Mouse (Mus musculus): ENCODE measurements around the gene Man2a2.

The Man2a2 gene

GRCm38 (mm10) chr7:80369967-80370431 is 1.2 kb downstream of the Man2a2 start:
- no peak for DNase-seq (ENCODE audit: low spot score)

- DNase-seq (ENCODE audit: low spot score): no peak
These were observed 1.7 kb downstream of the Man2a2 start for GRCm38 (mm10) chr7:80369461-80369860.

GRCm38 (mm10) chr7:80368635-80369421 is 2.3 kb downstream of the Man2a2 start:
- no peak for DNase-seq (ENCODE audit: low spot score)

GRCm38 (mm10) chr7:80368009-80368408 is 3.2 kb downstream of the Man2a2 start:
- no peak for DNase-seq (ENCODE audit: low spot score)

GRCm38 (mm10) chr7:80367232-80367631 is 3.9 kb downstream of the Man2a2 start:
- DNase-seq (ENCODE audit: low spot score): no peak

GRCm38 (mm10) chr7:80365759-80366158 is 5.4 kb downstream of the Man2a2 start:
- no peak for DNase-seq (ENCODE audit: low spot score)

GRCm38 (mm10) chr7:80360435-80360834 is 10.7 kb downstream of the Man2a2 start:
- DNase-seq (ENCODE audit: low spot score): no peak

- no peak for DNase-seq (ENCODE audit: low spot score)
These were observed 13.1 kb downstream of the Man2a2 start for GRCm38 (mm10) chr7:80358039-80358438.

- DNase-seq (ENCODE audit: low spot score): no peak
These were observed 14.0 kb downstream of the Man2a2 start for GRCm38 (mm10) chr7:80357156-80357555.

GRCm38 (mm10) chr7:80356351-80356750 is 14.8 kb downstream of the Man2a2 start:
- no peak for DNase-seq (ENCODE audit: low spot score)

- no peak for DNase-seq (ENCODE audit: low spot score)
These were observed 18.3 kb downstream of the Man2a2 start for GRCm38 (mm10) chr7:80352920-80353319.

- no peak for DNase-seq (ENCODE audit: low spot score)
These were observed 20.4 kb downstream of the Man2a2 start for GRCm38 (mm10) chr7:80350808-80351207.

- DNase-seq (ENCODE audit: low spot score): no peak
These were observed 23.2 kb downstream of the Man2a2 start for GRCm38 (mm10) chr7:80347670-80348586.

- no peak for DNase-seq (ENCODE audit: low spot score)
These were observed 24.3 kb downstream of the Man2a2 start for GRCm38 (mm10) chr7:80346830-80347229.

- no peak for DNase-seq (ENCODE audit: low spot score)
These were observed 25.0 kb downstream of the Man2a2 start for GRCm38 (mm10) chr7:80346173-80346572.

GRCm38 (mm10) chr7:80343270-80344018 is 27.7 kb downstream of the Man2a2 start:
- DNase-seq (ENCODE audit: low spot score): no peak

GRCm38 (mm10) chr7:80342858-80343257 is 28.3 kb downstream of the Man2a2 start, which contains the start of gene Hddc3:
Gene Hddc3, plus strand, starts transcription at chr7:80343104.
- DNase-seq (ENCODE audit: low spot score): peak; percentile 94

- no peak for DNase-seq (ENCODE audit: low spot score)
These were observed 29.4 kb downstream of the Man2a2 start for GRCm38 (mm10) chr7:80341793-80342192.

- DNase-seq (ENCODE audit: low spot score): peak; percentile 82
These were observed 30.4 kb downstream of the Man2a2 start, which contains the start of gene Unc45a for GRCm38 (mm10) chr7:80340793-80341192. Gene Unc45a, minus strand, starts transcription at chr7:80341005.

GRCm38 (mm10) chr7:80339793-80340628 is 31.2 kb downstream of the Man2a2 start:
- DNase-seq (ENCODE audit: low spot score): peak; percentile 99

GRCm38 (mm10) chr7:80339371-80339770 is 31.8 kb downstream of the Man2a2 start:
- DNase-seq (ENCODE audit: low spot score): peak; percentile 13

Measured in lung, postnatal 25 days (tissue).